Mouse (Mus musculus) heart, postnatal 0 days (tissue): ENCODE measurements around the gene Cers5. TPM values are rescaled to one million over a fixed set of nuclear protein-coding genes. Genes with fewer than 3 reads are reported as not detected.

Experiments
- ATAC-seq: fragments of 200-750 bp; cut with Nextera tagmentation; 2 replicates; pipeline ENCODE4 v1.8.0; 2017; ENCODE audit warnings: low read depth, moderate number of reproducible peaks, moderate library complexity; ENCODE audit not compliant: insufficient read depth
- DNase-seq: peaks from one replicate; pipeline ENCODE4 v3.0.0-alpha.2; 2016; ENCODE audit warnings: low spot score
- H3K27ac ChIP-seq: fragments of 300-500 bp; sonication (generic); 2 replicates; pipeline ENCODE4 v1.5.1; 2014; ENCODE audit warnings: low read depth, mild to moderate bottlenecking
- H3K27me3 ChIP-seq: fragments of 300-500 bp; sonication (generic); 2 replicates; pipeline ENCODE4 v1.6.1; 2014; ENCODE audit warnings: low read length, mixed read lengths; ENCODE audit not compliant: control insufficient read depth, insufficient read depth
- H3K36me3 ChIP-seq: fragments of 300-500 bp; sonication (generic); replicated peaks from 2 replicates; pipeline ENCODE4 v1.6.1; 2014; ENCODE audit warnings: low read length, mixed read lengths; ENCODE audit not compliant: control insufficient read depth, insufficient read depth
- H3K4me1 ChIP-seq: fragments of 300-500 bp; sonication (generic); 2 replicates; pipeline ENCODE4 v1.6.1; 2014; ENCODE audit warnings: antibody characterized with exemption; ENCODE audit not compliant: control insufficient read depth, insufficient read depth
- H3K4me2 ChIP-seq: fragments of 300-500 bp; sonication (generic); 2 replicates; pipeline ENCODE4 v1.6.1; 2014; ENCODE audit warnings: low read depth, mild to moderate bottlenecking, low read length, moderate library complexity
- H3K4me3 ChIP-seq: fragments of 300-500 bp; sonication (generic); 2 replicates; pipeline ENCODE4 v1.5.1; 2014; ENCODE audit warnings: low read depth, low read length
- H3K9ac ChIP-seq: fragments of 300-500 bp; sonication (generic); replicated peaks from 2 replicates; pipeline ENCODE4 v1.6.1; 2014; ENCODE audit warnings: low read depth, low read length, mixed read lengths
- H3K9me3 ChIP-seq: fragments of 300-500 bp; sonication (generic); replicated peaks from 2 replicates; pipeline ENCODE4 v1.6.1; 2016; ENCODE audit warnings: low read length; ENCODE audit not compliant: control insufficient read depth
- CTCF ChIP-seq: IDR thresholded peaks from 2 replicates; pipeline ENCODE4 v1.5.1; 2016; ENCODE audit warnings: antibody characterized with exemption, control low read depth, low read depth
- EP300 ChIP-seq: IDR thresholded peaks from 2 replicates; pipeline ENCODE4 v1.6.1; 2016; ENCODE audit warnings: antibody characterized with exemption, low read depth
- whole genome bisulfite sequencing: fragments of 180-500 bp; shearing (Covaris S2); extraction: QIAGEN DNeasy Blood & Tissue Kit; methylation state at CpG from one replicate; pipeline ENCODE4 v1.1.7; 2014; 5-methylcytosine and 5-hydroxymethylcytosine counted together
- polyA plus RNA-seq: library from polyadenylated mRNA; unstranded; fragments of >200 nt; fragmentation: Nextera tagmentation; extraction: Ambion mirVana; gene quantifications from 2 replicates; pipeline ENCODE4 v1.2.1, GENCODE M21; 2015
- total RNA-seq: library from RNA; depleted of rRNA; stranded (reverse); fragments of >200 nt; gene quantifications from 2 replicates; pipeline ENCODE4 v1.2.3, GENCODE M21; 2014; ENCODE audit warnings: low replicate concordance

Gene Cers5
- total and polyA plus RNA-seq, 2 experiments from 2014 or later, result 37.4 to 58.7 TPM

DNA sequence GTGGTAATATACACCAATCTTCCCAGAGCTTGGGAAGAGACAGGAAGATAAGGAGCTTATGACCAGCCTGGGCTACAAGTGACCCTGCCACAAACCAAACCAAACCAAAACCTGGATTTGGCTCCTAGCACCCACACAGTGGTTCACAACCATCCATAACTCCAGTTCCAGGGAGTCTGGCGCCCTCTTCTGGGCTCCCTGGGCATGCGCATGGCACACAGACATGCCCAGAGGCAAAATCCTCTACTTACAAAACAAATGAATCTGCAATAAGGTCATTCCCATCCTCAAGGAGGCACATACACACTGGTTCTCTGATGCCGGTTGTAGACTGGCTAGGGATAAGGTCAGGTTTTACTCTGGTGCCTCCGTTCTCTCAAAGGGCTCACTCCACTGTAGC, 43.3 kb upstream of the Cers5 start:
- WGBS, result 93% methylated on average over 4 of the region's 4 CpGs
- peak; percentile 13; the same call in 1 of the 2 replicates for TF ChIP-seq CTCF
- TF ChIP-seq EP300, result no peak
- H3K9ac ChIP-seq, result no peak overlapping the region
- DNase-seq (no peak), ATAC-seq (no peak)
- no peaks in the 10 kb centered on the region for H3K4me1 ChIP-seq
- no peak overlapping the region for H3K4me3 ChIP-seq
- H3K4me2 ChIP-seq, result no peak overlapping the region
- no peak overlapping the region for H3K27ac ChIP-seq
- H3K9me3 ChIP-seq, result no peaks in the 10 kb centered on the region
- 0 out of 2 replicates have a peak, but pooled peaks cover 10% of the 10 kb centered on the region for H3K36me3 ChIP-seq
- H3K27me3 ChIP-seq, result no peaks in the 10 kb centered on the region

DNA sequence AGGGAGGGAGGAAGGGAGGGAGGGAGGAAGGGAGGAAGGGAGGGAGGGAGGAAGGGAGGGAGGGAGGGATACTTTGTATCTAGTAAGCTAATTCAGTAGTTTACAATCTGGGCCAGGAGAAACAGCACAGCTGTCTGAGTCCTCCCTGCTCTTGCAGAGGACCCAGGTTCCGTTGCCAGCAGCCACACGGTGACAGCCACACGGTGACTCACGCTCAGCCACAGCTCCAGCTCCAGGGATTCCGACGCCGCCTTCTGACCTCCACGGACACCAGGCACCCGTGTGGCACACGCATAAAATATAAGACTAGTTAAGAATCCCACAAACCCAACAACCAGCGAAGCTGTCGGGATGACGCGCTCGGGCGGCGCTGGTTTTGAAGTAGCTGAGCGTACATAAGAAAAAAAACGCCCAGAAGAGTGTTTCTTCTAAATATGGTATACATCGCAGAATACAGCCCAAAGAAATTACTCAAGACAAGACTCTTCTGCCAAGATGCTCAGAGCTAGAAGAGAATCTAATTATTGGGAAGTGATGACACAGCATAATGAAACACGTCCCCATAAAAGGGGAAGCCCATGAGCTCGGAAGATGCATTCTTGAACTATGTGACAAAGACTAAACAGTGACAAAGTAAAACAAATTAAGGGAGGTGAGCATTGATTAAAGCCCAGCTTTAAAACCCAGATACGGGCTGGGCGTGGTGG, 42.0 kb upstream of the Cers5 start:
- H3K27ac ChIP-seq, result no peak overlapping the region
- DNase-seq (no peak), ATAC-seq (no peak)
- H3K9me3 ChIP-seq, result no peaks in the 10 kb centered on the region
- TF ChIP-seq EP300, result no peak
- no peak for TF ChIP-seq CTCF
- H3K27me3 ChIP-seq, result no peaks in the 10 kb centered on the region
- H3K4me1 ChIP-seq, result no peaks in the 10 kb centered on the region
- H3K4me2 ChIP-seq, result no peak overlapping the region
- no peak overlapping the region for H3K4me3 ChIP-seq
- 0 out of 2 replicates have a peak, but pooled peaks cover 10% of the 10 kb centered on the region for H3K36me3 ChIP-seq
- H3K9ac ChIP-seq, result no peak overlapping the region
- 86% methylated on average over 24 of the region's 24 CpGs for WGBS

DNA sequence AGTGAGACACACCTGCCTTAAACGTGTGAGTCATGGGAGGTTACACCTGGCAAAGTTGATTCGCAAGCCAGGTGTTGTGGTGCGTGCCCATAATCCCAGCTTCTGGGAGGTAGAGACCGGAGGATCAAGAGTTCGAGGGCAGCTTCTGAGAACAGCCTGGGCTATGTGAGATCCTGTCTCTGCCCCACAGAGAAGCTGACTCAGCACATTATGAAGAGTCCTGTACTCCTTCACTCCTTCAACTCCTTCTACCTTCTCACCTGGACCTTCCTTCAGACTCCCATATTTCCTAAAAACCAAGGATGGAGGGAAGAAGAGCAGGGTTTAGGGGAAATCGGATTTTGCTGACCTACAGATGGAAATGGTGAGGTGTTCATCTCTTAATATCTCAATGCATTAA, 41.0 kb upstream of the Cers5 start:
- TF ChIP-seq EP300 (no peak), CTCF (no peak)
- no peaks in the 10 kb centered on the region for H3K9me3 ChIP-seq
- DNase-seq (no peak), ATAC-seq (no peak)
- no peaks in the 10 kb centered on the region for H3K27me3 ChIP-seq
- no peak overlapping the region for H3K27ac ChIP-seq
- H3K4me2 ChIP-seq, result no peak overlapping the region
- no peak overlapping the region for H3K9ac ChIP-seq
- H3K36me3 ChIP-seq, result 0 out of 2 replicates have a peak, but pooled peaks cover 10% of the 10 kb centered on the region
- H3K4me3 ChIP-seq, result no peak overlapping the region
- WGBS, result 95% methylated on average over 6 of the region's 6 CpGs
- H3K4me1 ChIP-seq, result no peaks in the 10 kb centered on the region

DNA sequence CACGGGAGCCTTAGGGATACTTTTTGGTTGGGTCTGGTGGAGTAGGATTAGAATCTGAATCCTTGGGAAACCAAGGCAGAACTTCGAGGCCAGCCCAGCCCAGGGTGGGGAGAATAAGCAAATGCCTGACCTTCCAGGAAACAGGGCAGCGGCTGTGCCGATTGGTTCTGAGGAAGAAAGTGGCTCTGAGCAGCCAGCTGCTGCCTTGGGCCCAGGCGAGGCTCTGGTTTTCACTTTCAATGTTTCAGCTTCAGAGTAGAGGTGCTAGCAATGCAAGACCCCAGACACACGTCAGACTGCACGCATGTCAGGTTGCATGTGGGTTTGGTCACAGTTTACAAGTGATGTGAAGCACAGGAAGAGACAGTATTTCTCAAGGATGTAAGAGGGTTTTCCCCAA, 39.4 kb upstream of the Cers5 start:
- WGBS, result 71% methylated on average over 7 of the region's 7 CpGs
- H3K9me3 ChIP-seq, result no peaks in the 10 kb centered on the region
- 0 out of 2 replicates have a peak, but pooled peaks cover 5% of the 10 kb centered on the region for H3K4me1 ChIP-seq
- H3K4me3 ChIP-seq, result no peak overlapping the region
- no peak overlapping the region for H3K9ac ChIP-seq
- H3K27me3 ChIP-seq, result no peaks in the 10 kb centered on the region
- DNase-seq, result no peak
- TF ChIP-seq EP300 (no peak), CTCF (no peak)
- no peak overlapping the region for H3K27ac ChIP-seq
- H3K36me3 ChIP-seq, result 0 out of 2 replicates have a peak, but pooled peaks cover 10% of the 10 kb centered on the region
- no peak overlapping the region for H3K4me2 ChIP-seq
- no peak for ATAC-seq

DNA sequence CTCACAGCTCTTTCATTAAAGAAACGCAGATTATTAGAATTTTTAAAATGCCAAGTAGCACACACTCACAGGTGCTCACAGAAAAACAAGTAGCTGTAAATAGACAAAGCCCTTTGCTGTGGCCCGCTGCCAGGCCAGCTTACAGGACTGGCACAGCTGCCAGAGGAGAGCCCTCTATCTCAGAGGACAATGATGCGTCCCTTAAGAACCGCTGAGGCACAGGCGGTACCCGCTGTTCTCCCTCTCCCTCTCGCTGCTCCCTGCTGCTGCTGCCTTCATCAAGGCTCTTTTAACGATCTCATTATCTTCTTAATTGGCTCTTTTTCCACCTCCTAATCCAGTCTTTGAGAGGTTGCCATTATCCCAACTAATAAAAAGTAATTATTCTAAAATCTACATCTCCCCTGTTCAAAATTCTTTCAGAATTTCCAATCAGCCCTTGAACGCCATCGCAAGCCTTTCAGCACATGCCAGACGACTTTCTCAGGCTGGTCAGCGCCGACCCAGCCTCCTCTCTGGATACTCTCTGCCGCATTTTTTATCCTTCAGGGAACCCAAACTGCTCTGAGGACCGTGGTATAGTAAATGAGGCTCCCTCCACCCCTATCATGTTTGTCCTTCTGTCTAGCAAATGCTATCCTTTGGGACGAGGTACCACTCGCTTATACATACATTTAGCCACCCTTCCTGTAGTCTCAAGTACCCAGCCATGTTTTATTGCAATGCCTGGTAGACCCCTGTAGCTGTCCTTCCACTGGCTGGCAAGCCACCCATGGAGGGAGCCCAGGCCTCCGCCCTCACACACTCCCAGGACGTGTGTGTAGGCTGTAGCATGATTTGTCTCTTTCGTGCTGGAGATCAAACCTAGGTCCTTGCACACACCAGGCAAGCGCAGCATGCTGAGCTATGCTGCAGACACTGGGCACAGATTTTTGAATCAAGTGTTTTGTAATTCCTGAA, 35.4 kb upstream of the Cers5 start:
- 0 out of 2 replicates have a peak overlapping the region, but pooled peaks have one; percentile 34 for H3K27ac ChIP-seq
- WGBS, result 47% methylated on average over 21 of the region's 21 CpGs
- H3K27me3 ChIP-seq, result no peaks in the 10 kb centered on the region
- H3K9me3 ChIP-seq, result no peaks in the 10 kb centered on the region
- ATAC-seq (peak; percentile 47; the same call in 1 of the 2 replicates), DNase-seq (no peak)
- peaks cover 16% of the 10 kb centered on the region for H3K4me1 ChIP-seq
- peaks cover 12% of the 10 kb centered on the region for H3K36me3 ChIP-seq
- H3K9ac ChIP-seq, result no peak overlapping the region
- TF ChIP-seq CTCF (no peak), EP300 (no peak)
- H3K4me3 ChIP-seq, result no peak overlapping the region
- H3K4me2 ChIP-seq, result 0 out of 2 replicates have a peak overlapping the region, but pooled peaks have one; percentile 1
